Mouse (Mus musculus) mature B cell (primary cell): ENCODE measurements around the gene Plppr4.

Source experiments
- in situ Hi-C: fragments of 300-500 bp; cut with MboI; formaldehyde crosslinking; loops from 2 replicates; pipeline ENCODE4 v1.14.3; 2019

Gene Plppr4

GRCm38 (mm10) chr3:117294308-117294925, 66.3 kb downstream of the Plppr4 start:
- in situ Hi-C loops, result no loop called here
